Mouse (Mus musculus) kidney, embryonic 14.5 days (tissue): Measurements from ENCODE around the gene Zfp219. TPM values are rescaled to one million over a fixed set of nuclear protein-coding genes. Genes with fewer than 3 reads are reported as not detected.

Experiments
- ATAC-seq: fragments of 200-750 bp; cut with Nextera tagmentation; 2 replicates; pipeline ENCODE4 v1.8.0; 2017; ENCODE audit warnings: moderate number of reproducible peaks, mild to moderate bottlenecking, moderate TSS enrichment, moderate library complexity; ENCODE audit not compliant: low FRiP score, low TSS enrichment
- H3K27ac ChIP-seq: fragments of 300-500 bp; sonication (generic); 2 replicates; pipeline ENCODE4 v1.5.1; 2014; ENCODE audit warnings: low read depth, mild to moderate bottlenecking, low read length, moderate library complexity, mixed read lengths
- H3K27me3 ChIP-seq: fragments of 300-500 bp; sonication (generic); 2 replicates; pipeline ENCODE4 v1.6.1; 2014; ENCODE audit warnings: mild to moderate bottlenecking, low read length; ENCODE audit not compliant: control insufficient read depth, insufficient read depth
- H3K36me3 ChIP-seq: fragments of 300-500 bp; sonication (generic); 2 replicates; pipeline ENCODE4 v1.6.1; 2014; ENCODE audit warnings: low read length, mixed read lengths; ENCODE audit not compliant: control insufficient read depth, insufficient read depth
- H3K4me1 ChIP-seq: fragments of 300-500 bp; sonication (generic); 2 replicates; pipeline ENCODE4 v1.6.1; 2014; ENCODE audit warnings: low read length, mixed read lengths; ENCODE audit not compliant: control insufficient read depth, insufficient read depth
- H3K4me2 ChIP-seq: fragments of 300-500 bp; sonication (generic); replicated peaks from 2 replicates; pipeline ENCODE4 v1.6.1; 2014; ENCODE audit warnings: low read depth, mild to moderate bottlenecking, low read length
- H3K4me3 ChIP-seq: fragments of 300-500 bp; sonication (generic); 2 replicates; pipeline ENCODE4 v1.5.1; 2014; ENCODE audit warnings: mild to moderate bottlenecking, low read length
- H3K9ac ChIP-seq: fragments of 300-500 bp; sonication (generic); 2 replicates; pipeline ENCODE4 v1.6.1; 2014; ENCODE audit warnings: low read depth, mild to moderate bottlenecking, low read length, moderate library complexity
- H3K9me3 ChIP-seq: fragments of 300-500 bp; sonication (generic); 2 replicates; pipeline ENCODE4 v1.6.1; 2016; ENCODE audit warnings: low read length; ENCODE audit not compliant: control insufficient read depth
- WGBS: fragments of 180-500 bp; shearing (Covaris S2); extraction: QIAGEN DNeasy Blood & Tissue Kit; methylation state at CpG from one replicate; pipeline ENCODE4 v1.1.7; 2014; 5-methylcytosine and 5-hydroxymethylcytosine counted together
- polyA plus RNA-seq: library from polyadenylated mRNA; unstranded; fragments of >200 nt; fragmentation: Nextera tagmentation; extraction: Ambion mirVana; gene quantifications from 2 replicates; pipeline ENCODE4 v1.2.1, GENCODE M21; 2014

Gene Zfp219
- polyA plus RNA-seq, 1 experiment from 2014 or later = 45.5 TPM

DNA sequence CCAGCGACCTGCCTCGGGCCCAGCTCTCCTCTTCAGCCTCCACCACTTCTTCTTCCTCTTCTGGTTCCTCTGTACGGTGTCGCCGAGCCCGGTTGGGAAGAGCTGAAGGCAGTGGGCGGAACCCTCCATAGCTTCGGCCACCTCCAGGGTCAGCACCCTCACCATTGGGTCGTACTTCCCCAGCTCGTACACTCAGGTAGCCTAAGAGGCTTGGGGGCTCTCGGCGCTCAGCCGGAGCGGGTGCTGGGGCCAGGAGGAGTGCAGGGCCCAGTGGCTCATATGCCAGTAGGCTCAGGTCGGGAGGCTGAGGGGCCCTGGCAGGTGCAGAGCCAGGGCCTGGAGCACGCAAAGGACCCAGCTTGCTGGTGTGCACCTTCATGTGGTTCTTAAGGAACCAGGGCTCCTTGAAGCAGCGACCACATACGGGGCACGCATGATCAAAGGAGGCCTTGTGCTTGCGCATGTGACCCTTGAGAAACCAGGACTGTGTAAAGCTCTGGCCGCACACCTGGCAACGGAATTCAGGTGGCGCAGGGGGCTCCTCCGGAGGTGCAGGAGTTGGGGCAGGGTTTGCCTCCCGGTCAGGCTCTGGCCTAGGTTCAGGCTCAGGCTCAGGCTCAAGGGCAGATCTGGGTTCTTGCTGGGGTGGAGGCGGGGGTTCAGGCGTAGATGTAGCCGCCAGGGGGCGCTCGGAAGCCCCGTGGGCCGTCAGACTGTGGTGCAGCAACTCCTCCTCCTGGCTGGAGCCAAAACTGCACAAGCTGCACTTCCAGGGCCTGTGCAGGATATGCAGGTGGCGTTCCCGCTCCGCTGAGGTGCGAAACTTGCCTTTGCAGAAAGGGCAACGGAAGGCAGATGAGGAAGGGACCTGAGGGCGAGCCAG, 12.0 kb downstream of the Zfp219 start:
- Histone ChIP-seq H3K4me2 (peak overlapping the region; percentile 8; the same call in 1 of the 2 replicates), H3K9me3 (no peaks in the 10 kb centered on the region), H3K36me3 (peaks cover 51% of the 10 kb centered on the region), H3K4me3 (0 out of 2 replicates have a peak overlapping the region, but pooled peaks have one; percentile 4), H3K27ac (no peak overlapping the region), H3K9ac (peak overlapping the region; percentile 36; the same call in 1 of the 2 replicates), H3K27me3 (no peaks in the 10 kb centered on the region), H3K4me1 (peaks cover 45% of the 10 kb centered on the region)
- WGBS = 59% methylated on average over 38 of the region's 38 CpGs
- ATAC-seq = peak; percentile 44

DNA sequence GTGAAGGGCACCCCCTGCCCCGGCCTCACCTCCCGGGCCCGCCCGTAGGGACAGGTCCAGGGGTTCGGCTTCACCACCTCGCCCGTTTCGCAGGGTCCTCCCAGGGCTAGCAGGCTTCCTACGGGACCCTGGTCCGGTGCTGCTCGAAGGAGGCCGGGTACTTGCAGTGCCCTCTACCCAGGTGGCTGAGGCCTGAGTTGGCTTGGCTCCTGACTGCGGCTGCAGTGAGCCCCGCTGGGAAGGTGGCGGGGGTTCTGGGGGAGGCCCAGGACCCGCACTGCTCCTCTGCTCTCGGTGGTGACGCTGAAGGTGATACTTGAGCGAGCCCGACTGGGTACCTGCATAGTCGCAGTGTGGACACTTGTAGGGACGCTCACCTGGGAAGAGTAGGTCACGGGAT, 13.8 kb downstream of the Zfp219 start:
- 94% methylated on average over 21 of the region's 23 CpGs for WGBS
- H3K27ac ChIP-seq = no peak overlapping the region
- no peak overlapping the region for H3K9ac ChIP-seq
- H3K27me3 ChIP-seq = no peaks in the 10 kb centered on the region
- no peak overlapping the region for H3K4me2 ChIP-seq
- H3K36me3 ChIP-seq = peaks cover 67% of the 10 kb centered on the region
- H3K4me3 ChIP-seq = no peak overlapping the region
- H3K4me1 ChIP-seq = peaks cover 31% of the 10 kb centered on the region
- ATAC-seq = no peak
- H3K9me3 ChIP-seq = no peaks in the 10 kb centered on the region

DNA sequence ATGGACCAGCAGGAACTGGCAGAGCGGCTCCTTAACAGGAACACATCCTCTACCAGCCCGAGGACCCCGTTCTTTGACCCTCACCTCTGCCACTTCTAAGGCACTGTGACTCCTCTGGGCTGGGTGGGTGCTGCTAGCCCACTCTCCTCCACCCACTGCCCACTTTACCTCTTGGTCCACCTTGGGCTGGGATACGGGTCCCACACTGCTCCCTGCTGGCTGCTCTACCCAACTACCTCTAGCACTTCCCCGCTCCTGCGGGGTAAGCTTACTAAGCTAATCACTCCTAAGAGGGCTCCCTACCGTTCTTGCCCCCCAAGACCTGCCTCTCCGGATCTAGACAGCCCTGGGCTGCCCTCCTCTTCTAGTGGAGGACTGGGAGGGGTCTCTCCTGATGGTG, 14.3 kb downstream of the Zfp219 start:
- no peak overlapping the region for H3K4me3 ChIP-seq
- H3K4me1 ChIP-seq = peaks cover 26% of the 10 kb centered on the region
- H3K36me3 ChIP-seq = peaks cover 70% of the 10 kb centered on the region
- no peak for ATAC-seq
- no peaks in the 10 kb centered on the region for H3K27me3 ChIP-seq
- no peak overlapping the region for H3K4me2 ChIP-seq
- no peak overlapping the region for H3K27ac ChIP-seq
- WGBS = 76% methylated on average over 8 of the region's 8 CpGs
- no peak overlapping the region for H3K9ac ChIP-seq
- H3K9me3 ChIP-seq = no peaks in the 10 kb centered on the region

DNA sequence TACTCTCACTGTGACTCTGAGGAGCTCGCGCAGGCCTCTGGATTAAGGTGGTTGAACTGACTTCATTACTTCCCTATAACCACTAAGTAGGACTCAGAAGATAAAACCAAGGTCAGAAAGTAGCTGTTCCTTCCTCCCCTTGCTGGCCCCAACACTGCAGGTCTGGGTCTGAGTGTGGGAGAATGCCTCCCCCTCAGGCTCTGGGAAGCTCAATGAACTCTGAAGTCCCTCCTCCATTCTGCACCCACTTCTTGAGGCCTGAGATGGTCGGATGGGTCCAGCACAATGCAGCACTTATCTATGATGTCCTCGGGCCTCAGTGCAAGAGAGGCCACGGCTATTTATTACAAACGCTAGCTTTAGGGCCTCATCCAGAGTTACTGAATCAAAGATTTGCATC, 14.9 kb downstream of the Zfp219 start:
- Histone ChIP-seq H3K27me3 (no peaks in the 10 kb centered on the region), H3K4me3 (no peak overlapping the region), H3K4me1 (peaks cover 22% of the 10 kb centered on the region), H3K9ac (no peak overlapping the region), H3K27ac (no peak overlapping the region), H3K36me3 (peaks cover 77% of the 10 kb centered on the region), H3K4me2 (no peak overlapping the region), H3K9me3 (no peaks in the 10 kb centered on the region)
- 73% methylated on average over 6 of the region's 6 CpGs for WGBS
- ATAC-seq = no peak

DNA sequence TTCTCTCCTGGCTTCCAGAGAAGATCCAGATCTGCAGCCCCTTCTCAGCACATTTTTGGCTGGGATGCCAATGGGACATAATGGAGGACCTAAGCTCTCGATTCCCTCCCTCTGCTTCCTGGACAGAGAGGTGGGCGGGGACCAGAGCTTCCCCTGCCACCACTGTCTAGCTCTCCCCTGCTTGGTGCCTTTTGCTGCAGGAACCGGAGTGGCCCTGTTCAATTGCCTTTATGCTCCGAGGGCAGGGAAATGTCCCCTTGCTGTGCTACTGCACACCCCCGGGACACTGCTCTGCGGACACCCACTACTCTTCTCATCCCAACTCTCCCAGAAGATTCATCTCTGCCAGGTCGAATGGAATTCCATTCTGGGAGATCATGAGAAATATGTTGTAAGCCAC, 15.4 kb downstream of the Zfp219 start:
- WGBS = 70% methylated on average over 7 of the region's 7 CpGs
- H3K4me2 ChIP-seq = no peak overlapping the region
- ATAC-seq = no peak
- H3K27me3 ChIP-seq = no peaks in the 10 kb centered on the region
- H3K9me3 ChIP-seq = no peaks in the 10 kb centered on the region
- H3K4me1 ChIP-seq = peaks cover 18% of the 10 kb centered on the region
- H3K27ac ChIP-seq = no peak overlapping the region
- no peak overlapping the region for H3K4me3 ChIP-seq
- H3K9ac ChIP-seq = no peak overlapping the region
- H3K36me3 ChIP-seq = peaks cover 81% of the 10 kb centered on the region

DNA sequence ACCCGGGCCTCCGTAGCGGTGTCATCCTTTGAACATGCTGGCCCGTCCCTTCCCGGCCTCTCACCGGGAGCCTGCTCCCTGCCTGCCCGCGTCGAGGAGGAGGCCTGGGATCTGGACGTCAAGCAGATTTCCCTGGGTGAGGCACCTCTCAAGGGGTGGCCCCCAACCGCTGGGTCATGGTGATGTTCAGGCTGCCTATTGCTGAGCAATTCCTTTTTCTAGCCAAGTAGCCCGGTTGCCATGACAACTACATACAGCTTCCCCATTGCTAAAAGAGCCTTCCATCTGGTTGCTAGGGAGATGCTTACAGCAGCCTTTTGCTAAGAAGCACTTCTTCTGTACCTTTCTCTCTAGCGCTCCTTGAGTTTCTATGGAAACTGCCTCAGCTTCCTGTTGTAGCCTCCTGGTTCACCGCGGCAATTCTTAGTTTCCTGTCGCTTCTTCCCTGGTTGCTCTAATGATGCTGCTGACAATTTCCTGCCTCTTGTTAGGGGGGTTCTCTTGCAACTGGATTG, 16.5 kb downstream of the Zfp219 start:
- H3K4me3 ChIP-seq = no peak overlapping the region
- H3K9ac ChIP-seq = no peak overlapping the region
- H3K4me1 ChIP-seq = peaks cover 7% of the 10 kb centered on the region
- 53% methylated on average over 16 of the region's 16 CpGs for WGBS
- no peak for ATAC-seq
- H3K4me2 ChIP-seq = no peak overlapping the region
- H3K9me3 ChIP-seq = no peaks in the 10 kb centered on the region
- H3K27me3 ChIP-seq = no peaks in the 10 kb centered on the region
- H3K36me3 ChIP-seq = peaks cover 84% of the 10 kb centered on the region
- no peak overlapping the region for H3K27ac ChIP-seq

DNA sequence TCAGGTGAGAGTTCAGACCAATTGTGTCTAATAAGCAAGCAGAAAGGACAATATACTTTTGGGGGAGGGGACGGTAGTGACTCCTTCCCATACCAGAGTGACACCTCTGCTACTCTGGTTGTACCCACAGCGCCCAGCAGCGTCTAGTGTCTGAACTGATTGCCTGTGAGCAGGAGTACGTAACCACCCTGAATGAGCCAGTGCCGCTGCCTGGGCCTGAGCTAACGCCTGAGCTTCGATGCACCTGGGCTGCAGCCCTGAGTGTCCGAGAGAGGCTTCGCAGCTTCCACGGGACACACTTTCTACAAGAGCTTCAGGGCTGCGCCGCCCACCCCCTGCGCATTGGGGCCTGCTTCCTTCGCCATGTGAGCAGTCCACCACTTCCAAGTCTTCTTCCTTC, 23.1 kb downstream of the Zfp219 start:
- WGBS = 97% methylated on average over 14 of the region's 14 CpGs

DNA sequence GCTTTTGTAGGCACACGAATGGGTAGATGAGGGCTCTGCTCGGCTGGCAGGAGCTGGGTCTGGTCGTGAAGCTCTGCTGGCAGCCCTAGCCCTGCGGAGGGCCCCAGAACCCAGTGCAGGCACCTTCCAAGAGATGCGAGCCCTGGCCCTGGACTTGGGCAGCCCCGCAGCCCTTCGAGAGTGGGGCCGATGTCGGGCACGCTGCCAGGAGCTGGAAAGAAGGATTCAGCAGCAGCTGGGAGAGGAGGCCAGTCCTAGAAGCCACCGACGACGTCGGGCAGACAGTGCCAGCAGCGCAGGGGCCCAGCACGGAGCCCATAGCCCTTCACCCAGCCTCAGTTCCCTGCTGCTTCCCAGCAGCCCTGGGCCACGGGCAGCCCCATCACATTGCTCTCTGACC, 23.7 kb downstream of the Zfp219 start:
- 79% methylated on average over 17 of the region's 17 CpGs for WGBS
- no peak overlapping the region for H3K27ac ChIP-seq
- ATAC-seq = no peak; the same call in 1 of the 2 replicates
- H3K9me3 ChIP-seq = no peaks in the 10 kb centered on the region
- H3K4me1 ChIP-seq = no peaks in the 10 kb centered on the region
- H3K27me3 ChIP-seq = no peaks in the 10 kb centered on the region
- no peak overlapping the region for H3K4me3 ChIP-seq
- peaks cover 84% of the 10 kb centered on the region for H3K36me3 ChIP-seq
- no peak overlapping the region for H3K9ac ChIP-seq
- H3K4me2 ChIP-seq = no peak overlapping the region

More for the DNA sequence above, 23.1 kb downstream of the Zfp219 start:
- no peaks in the 10 kb centered on the region for H3K9me3 ChIP-seq
- H3K4me1 ChIP-seq = no peaks in the 10 kb centered on the region
- H3K4me2 ChIP-seq = no peak overlapping the region
- no peak overlapping the region for H3K9ac ChIP-seq
- H3K4me3 ChIP-seq = no peak overlapping the region
- H3K27me3 ChIP-seq = no peaks in the 10 kb centered on the region
- no peak for ATAC-seq
- no peak overlapping the region for H3K27ac ChIP-seq
- peaks cover 84% of the 10 kb centered on the region for H3K36me3 ChIP-seq

DNA sequence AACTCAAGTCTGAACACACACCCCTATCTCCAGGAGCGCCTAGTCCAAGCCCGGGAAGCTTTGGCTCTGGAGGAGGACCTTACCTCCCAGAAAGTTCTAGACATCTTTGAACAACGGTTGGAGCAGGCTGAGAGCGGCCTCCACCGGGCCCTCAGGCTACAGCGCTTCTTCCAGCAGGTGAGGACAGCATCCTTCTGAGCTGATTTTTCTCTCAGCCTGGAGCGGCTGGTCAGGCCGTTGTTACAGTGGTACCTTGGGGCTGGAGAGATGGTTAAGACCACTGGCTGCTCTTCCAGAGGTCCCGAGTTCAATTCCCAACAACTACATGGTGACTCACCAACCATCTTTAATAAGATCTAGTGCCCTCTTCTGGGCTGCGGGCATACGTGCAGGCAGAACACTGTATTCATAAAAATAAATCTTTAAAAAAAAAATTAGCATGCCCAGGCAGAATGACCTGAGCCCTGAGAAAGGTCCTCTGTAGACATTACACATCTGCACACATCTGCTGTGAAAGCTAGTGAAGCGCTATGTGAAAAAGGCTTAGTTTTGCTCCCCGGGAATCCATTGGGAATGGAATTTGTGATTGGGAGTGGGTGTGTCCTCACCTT, 24.2 kb downstream of the Zfp219 start:
- no peak overlapping the region for H3K27ac ChIP-seq
- no peaks in the 10 kb centered on the region for H3K4me1 ChIP-seq
- H3K27me3 ChIP-seq = no peaks in the 10 kb centered on the region
- H3K36me3 ChIP-seq = peaks cover 87% of the 10 kb centered on the region
- H3K4me3 ChIP-seq = no peak overlapping the region
- no peak overlapping the region for H3K9ac ChIP-seq
- no peak overlapping the region for H3K4me2 ChIP-seq
- no peak for ATAC-seq
- 91% methylated on average over 13 of the region's 13 CpGs for WGBS
- no peaks in the 10 kb centered on the region for H3K9me3 ChIP-seq
